In genomic region chr11:59811211-59811610, GRCm38 (mm10) we compare ENCODE assay signal across 14 mouse cellular contexts. TPM values are rescaled to one million over a fixed set of nuclear protein-coding genes. Genes with fewer than 3 reads are reported as not detected.
DNase-seq lines count a peak whose midpoint lies in the region; ATAC-seq and TF ChIP-seq lines count a peak whose summit lies in the region.
"Had no signal": no experiment of that assay in that cellular context is flagged by ENCODE, and none has a peak within 500 bp of the region (broad histone marks: within the 10 kb centered on the region; RNA-seq: fewer than 3 reads in every experiment).

No protein-coding gene starts in this region.

- no peak for TF ChIP-seq RAD21 in CH12.LX (IDR thresholded peaks at IDR 0.05; ENCODE audit: low read depth, low read length)

- no peak for ATAC-seq in heart, embryonic 14.5 days (ENCODE audit: insufficient number of reproducible peaks, insufficient read depth, low FRiP score, low read depth)
- no peak for ATAC-seq in liver, embryonic 13.5 days (ENCODE audit: low read depth)
- ATAC-seq: forebrain, postnatal 0 days; Patski had no signal

- no peak for DNase-seq in heart, postnatal 4 days
- DNase-seq in CH12.LX (ENCODE audit: extremely low read depth): no peak
- DNase-seq in embryonic facial prominence, embryonic 10.5 days (ENCODE audit: low spot score): no peak
- DNase-seq in liver, embryonic 13.5 days: no peak
- no peak for DNase-seq in urinary bladder, postnatal 25 days (ENCODE audit: low spot score)
- DNase-seq in ovary, adult 18-20 months (ENCODE audit: low spot score): no peak
- DNase-seq in thymus, postnatal 25 days: no peak
- DNase-seq: cerebellum, adult 11 months; forebrain, postnatal 0 days had no signal

- H3K9ac ChIP-seq in heart, embryonic 14.5 days (ENCODE audit: low read length): peak overlapping the region; percentile 46; the same call in 1 of the 2 replicates
- H3K9ac ChIP-seq in CH12.LX (ENCODE audit: insufficient read depth, low read depth): peak overlapping the region; percentile 97
- 0 out of 2 replicates have a peak overlapping the region, but pooled peaks have one; percentile 88 for H3K9ac ChIP-seq in liver, embryonic 13.5 days
- H3K9ac ChIP-seq: forebrain, postnatal 0 days; hindbrain, embryonic 12.5 days; lung, embryonic 15.5 days; neural tube, embryonic 12.5 days had no signal

- H3K79me2 ChIP-seq in CH12.LX (replicated peaks; ENCODE audit: control insufficient read depth, extremely low read depth, insufficient read depth, poor library complexity, severe bottlenecking): peaks cover 16% of the 10 kb centered on the region

- 46% methylated on average over 4 of the region's 4 CpGs for WGBS in heart, embryonic 14.5 days
- 68% methylated on average over 4 of the region's 4 CpGs for WGBS in embryonic facial prominence, embryonic 10.5 days
- WGBS in liver, embryonic 13.5 days (ENCODE audit: insufficient replicate concordance): 58% methylated on average over 4 of the region's 4 CpGs

- H3K4me2 ChIP-seq in heart, embryonic 14.5 days (ENCODE audit: low read length): no peak overlapping the region; the same call in 1 of the 2 replicates
- peak overlapping the region; percentile 74 for H3K4me2 ChIP-seq in CH12.LX (ENCODE audit: insufficient read depth, low read depth, poor library complexity, severe bottlenecking)
- H3K4me2 ChIP-seq in liver, embryonic 13.5 days: peak overlapping the region; percentile 90

- no peak overlapping the region for H3K27ac ChIP-seq in heart, embryonic 14.5 days (replicated peaks in 1 of 2; ENCODE audit: control insufficient read depth in 1 of 2, insufficient read depth in 1 of 2, low read depth in 2 of 2, low read length in 2 of 2)
- no peak overlapping the region for H3K27ac ChIP-seq in CH12.LX (ENCODE audit: insufficient read depth, low read depth)
- H3K27ac ChIP-seq in embryonic facial prominence, embryonic 10.5 days (replicated peaks): peak overlapping the region; percentile 12; the same call in 1 of the 2 replicates
- H3K27ac ChIP-seq in liver, embryonic 13.5 days: 0 out of 2 replicates have a peak overlapping the region, but pooled peaks have one; percentile 89
- H3K27ac ChIP-seq: neural tube, embryonic 12.5 days had no signal

- no peaks in the 10 kb centered on the region for H3K27me3 ChIP-seq in heart, embryonic 14.5 days (ENCODE audit: control insufficient read depth, insufficient read depth, low read length)
- no peaks in the 10 kb centered on the region for H3K27me3 ChIP-seq in CH12.LX (replicated peaks)
- no peaks in the 10 kb centered on the region for H3K27me3 ChIP-seq in embryonic facial prominence, embryonic 10.5 days (replicated peaks; ENCODE audit: low read depth, poor library complexity, severe bottlenecking)
- H3K27me3 ChIP-seq in liver, embryonic 13.5 days: no peaks in the 10 kb centered on the region
- H3K27me3 ChIP-seq: hindbrain, embryonic 12.5 days; lung, embryonic 15.5 days; neural tube, embryonic 12.5 days; Patski had no signal

- peaks cover 5 to 13% of the 10 kb centered on the region in 2 experiments; a peak in 3 of 4 replicates for H3K4me1 ChIP-seq in heart, embryonic 14.5 days (ENCODE audit: control insufficient read depth in 2 of 2, insufficient read depth in 2 of 2, low read length in 2 of 2)
- peaks cover 9 to 43% of the 10 kb centered on the region in 2 experiments for H3K4me1 ChIP-seq in CH12.LX (ENCODE audit: control insufficient read depth in 1 of 2, insufficient read depth in 2 of 2)
- H3K4me1 ChIP-seq in embryonic facial prominence, embryonic 10.5 days: peaks cover 43% of the 10 kb centered on the region
- peaks cover 42% of the 10 kb centered on the region for H3K4me1 ChIP-seq in liver, embryonic 13.5 days (replicated peaks)

- no peaks in the 10 kb centered on the region for H3K9me3 ChIP-seq in heart, embryonic 14.5 days (ENCODE audit: control insufficient read depth, low read length)
- H3K9me3 ChIP-seq in CH12.LX (replicated peaks; ENCODE audit: low read length): no peaks in the 10 kb centered on the region
- H3K9me3 ChIP-seq in embryonic facial prominence, embryonic 10.5 days: no peaks in the 10 kb centered on the region
- H3K9me3 ChIP-seq in liver, embryonic 13.5 days (replicated peaks): no peaks in the 10 kb centered on the region
- H3K9me3 ChIP-seq: hindbrain, embryonic 12.5 days; lung, embryonic 15.5 days; neural tube, embryonic 12.5 days had no signal

- TF ChIP-seq POLR2A in CH12.LX (IDR thresholded peaks at IDR 0.05; ENCODE audit: low read depth, low read length): no peak

- in situ Hi-C loops in CH12.LX (cut with MboI; ENCODE audit: low pct_ligation_motif_present, low pct_unique_long_range_greater_than_20kb, low sequenced_read_pairs): no loop called here

- no peak for TF ChIP-seq CTCF in CH12.LX (conservative IDR thresholded peaks at IDR 0.05 in 1 of 2, IDR thresholded peaks at IDR 0.05 in 1 of 2; ENCODE audit: low read depth in 2 of 2, low read length in 2 of 2)

- no peak overlapping the region for H3K4me3 ChIP-seq in heart, embryonic 14.5 days (ENCODE audit: control insufficient read depth in 1 of 2, insufficient read depth in 1 of 2, low read depth in 1 of 2, low read length in 2 of 2)
- peak overlapping the region; percentile 2 to 96 (median 67) for H3K4me3 ChIP-seq in CH12.LX (replicated peaks in 1 of 3; ENCODE audit: low read depth in 2 of 3, low read length in 2 of 3, poor library complexity in 1 of 3)
- peak overlapping the region; percentile 1; the same call in 1 of the 2 replicates for H3K4me3 ChIP-seq in embryonic facial prominence, embryonic 10.5 days
- peak overlapping the region; percentile 81; the same call in 1 of the 2 replicates for H3K4me3 ChIP-seq in liver, embryonic 13.5 days (replicated peaks)

- dilution Hi-C loops in CH12.LX (cut with MboI; ENCODE audit: extremely low pct_ligation_motif_present, extremely low pct_unique_long_range_greater_than_20kb, low sequenced_read_pairs): no loop called here

- 0 out of 2 replicates have a peak, but pooled peaks have one; percentile 5 for TF ChIP-seq EP300 in CH12.LX (IDR thresholded peaks at IDR 0.05; ENCODE audit: low read length)

- H3K36me3 ChIP-seq in heart, embryonic 14.5 days (ENCODE audit: control insufficient read depth, insufficient read depth, low read length): peaks cover 23% of the 10 kb centered on the region
- H3K36me3 ChIP-seq in CH12.LX (replicated peaks in 1 of 2; ENCODE audit: control insufficient read depth in 1 of 2, insufficient read depth in 1 of 2, low read length in 1 of 2): peaks cover 23 to 31% of the 10 kb centered on the region in 2 experiments
- peaks cover 27% of the 10 kb centered on the region for H3K36me3 ChIP-seq in embryonic facial prominence, embryonic 10.5 days (replicated peaks)
- H3K36me3 ChIP-seq in liver, embryonic 13.5 days: peaks cover 19% of the 10 kb centered on the region

TF ChIP-seq in CH12.LX, 34 proteins besides CTCF, POLR2A, EP300 and RAD21:
- TF ChIP-seq HCFC1 (IDR thresholded peaks at IDR 0.05; ENCODE audit: low read depth, low read length) (no peak), MAZ (IDR thresholded peaks at IDR 0.05; ENCODE audit: low read depth, low read length) (0 out of 2 replicates have a peak, but pooled peaks have one; percentile 23), MAFK (IDR thresholded peaks at IDR 0.05; ENCODE audit: insufficient replicate concordance, low read length) (no peak), JUND (conservative IDR thresholded peaks at IDR 0.05; ENCODE audit: low read depth, low read length) (no peak), USF2 (conservative IDR thresholded peaks at IDR 0.05; ENCODE audit: low read depth, low read length) (no peak), MEF2A (IDR thresholded peaks at IDR 0.05; ENCODE audit: borderline replicate concordance, low read depth, low read length) (no peak), MAX (IDR thresholded peaks at IDR 0.05; ENCODE audit: low read length) (no peak), RCOR1 (conservative IDR thresholded peaks at IDR 0.05; ENCODE audit: low read depth, low read length) (no peak), ZNF384 (IDR thresholded peaks at IDR 0.05; ENCODE audit: low read depth, low read length) (0 out of 2 replicates have a peak, but pooled peaks have one; percentile 5)
TF ChIP-seq in CH12.LX: peak in this region for 2.

RNA-seq across cellular contexts. Expression of gene Flcn, which starts 1.4 kb away (rescaled TPM):
- polyA plus RNA-seq in heart, embryonic 14.5 days (2014; fragmentation: Nextera tagmentation; extraction: Ambion mirVana): 30.3 and 34.3 TPM in 2 replicates
- total RNA-seq in heart, postnatal 4 days (2021): 10 to 100 TPM; 22.1 to 28.0 TPM
- 36.1 and 37.2 TPM in 2 replicates for total RNA-seq in CH12.LX (2012; rRNA removed)
- 28.7 and 31.7 TPM in 2 replicates for total RNA-seq in CH12.LX (2014; rRNA removed)
- polyA plus RNA-seq in CH12.LX (2012; ENCODE audit: insufficient read length, low read depth): 31.1 and 35.1 TPM in 2 replicates
- polyA plus RNA-seq in embryonic facial prominence, embryonic 10.5 days (2016; fragmentation: Nextera tagmentation; extraction: Ambion mirVana): 34.2 and 35.1 TPM in 2 replicates
- polyA plus RNA-seq in liver, embryonic 13.5 days (2015; fragmentation: Nextera tagmentation; extraction: Ambion mirVana): 14.0 and 15.6 TPM in 2 replicates

RNA-seq across cellular contexts. Expression of gene Pld6, which starts 23.8 kb away (rescaled TPM):
- 1.6 and 2.0 TPM in 2 replicates for polyA plus RNA-seq in heart, embryonic 14.5 days (2014; fragmentation: Nextera tagmentation; extraction: Ambion mirVana)
- 1 to 10 TPM; 1.9 to 2.2 TPM for total RNA-seq in heart, postnatal 4 days (2021)
- total RNA-seq in CH12.LX (2012; rRNA removed) (not detected in 2 replicates), CH12.LX (2014; rRNA removed) (not detected in 2 replicates)
- polyA plus RNA-seq in CH12.LX (2012; ENCODE audit: insufficient read length, low read depth): not detected in 2 replicates
- polyA plus RNA-seq in embryonic facial prominence, embryonic 10.5 days (2016; fragmentation: Nextera tagmentation; extraction: Ambion mirVana): 4.7 TPM in 2 replicates
- 2.8 TPM in 2 replicates for polyA plus RNA-seq in liver, embryonic 13.5 days (2015; fragmentation: Nextera tagmentation; extraction: Ambion mirVana)

RNA-seq across cellular contexts. Expression of gene Nt5m, which starts 28.0 kb away (rescaled TPM):
- 38.8 and 40.1 TPM in 2 replicates for polyA plus RNA-seq in heart, embryonic 14.5 days (2014; fragmentation: Nextera tagmentation; extraction: Ambion mirVana)
- 10 to 100 TPM; 25.3 to 29.2 TPM for total RNA-seq in heart, postnatal 4 days (2021)
- total RNA-seq in CH12.LX (2012; rRNA removed) (23.1 and 24.3 TPM in 2 replicates), CH12.LX (2014; rRNA removed) (24.6 and 25.7 TPM in 2 replicates)
- polyA plus RNA-seq in CH12.LX (2012; ENCODE audit: insufficient read length, low read depth): 16.4 and 22.3 TPM in 2 replicates
- polyA plus RNA-seq in embryonic facial prominence, embryonic 10.5 days (2016; fragmentation: Nextera tagmentation; extraction: Ambion mirVana): 34.3 and 37.3 TPM in 2 replicates
- polyA plus RNA-seq in liver, embryonic 13.5 days (2015; fragmentation: Nextera tagmentation; extraction: Ambion mirVana): 13.6 and 14.4 TPM in 2 replicates

RNA-seq across cellular contexts. Expression of gene Cops3, which starts 28.4 kb away (rescaled TPM):
- polyA plus RNA-seq in heart, embryonic 14.5 days (2014; fragmentation: Nextera tagmentation; extraction: Ambion mirVana): 163 and 165 TPM in 2 replicates
- 10 to 100 TPM; 83.9 to 85.6 TPM for total RNA-seq in heart, postnatal 4 days (2021)
- total RNA-seq in CH12.LX (2012; rRNA removed): 128 and 140 TPM in 2 replicates
- total RNA-seq in CH12.LX (2014; rRNA removed): 317 and 374 TPM in 2 replicates
- polyA plus RNA-seq in CH12.LX (2012; ENCODE audit: insufficient read length, low read depth): 248 and 267 TPM in 2 replicates
- 224 and 231 TPM in 2 replicates for polyA plus RNA-seq in embryonic facial prominence, embryonic 10.5 days (2016; fragmentation: Nextera tagmentation; extraction: Ambion mirVana)
- 127 and 141 TPM in 2 replicates for polyA plus RNA-seq in liver, embryonic 13.5 days (2015; fragmentation: Nextera tagmentation; extraction: Ambion mirVana)

Comparison
In these comparisons a context has a peak if more than half of its experiments do, and no peak if none do; other contexts are left out.
1. H3K27ac ChIP-seq: peak in embryonic facial prominence, embryonic 10.5 days (single experiment) and liver, embryonic 13.5 days (single experiment); none in heart, embryonic 14.5 days (0 of 2) and CH12.LX (single experiment).
2. H3K4me3 ChIP-seq: peak in CH12.LX (3 of 3), embryonic facial prominence, embryonic 10.5 days (single experiment) and liver, embryonic 13.5 days (single experiment); none in heart, embryonic 14.5 days (0 of 2).
3. H3K9ac ChIP-seq: peak in every context shown above with its lines; median percentile 97 in CH12.LX; 88 in liver, embryonic 13.5 days; 46 in heart, embryonic 14.5 days.